Mouse (Mus musculus) yolk sac, embryonic 10.5 days (tissue): ENCODE data around the gene Sox5.

Source experiments
- DNase-seq: peaks from one replicate; pipeline ENCODE4 v3.0.0-alpha.2; 2017; ENCODE audit warnings: low spot score

The Sox5 gene

DNA sequence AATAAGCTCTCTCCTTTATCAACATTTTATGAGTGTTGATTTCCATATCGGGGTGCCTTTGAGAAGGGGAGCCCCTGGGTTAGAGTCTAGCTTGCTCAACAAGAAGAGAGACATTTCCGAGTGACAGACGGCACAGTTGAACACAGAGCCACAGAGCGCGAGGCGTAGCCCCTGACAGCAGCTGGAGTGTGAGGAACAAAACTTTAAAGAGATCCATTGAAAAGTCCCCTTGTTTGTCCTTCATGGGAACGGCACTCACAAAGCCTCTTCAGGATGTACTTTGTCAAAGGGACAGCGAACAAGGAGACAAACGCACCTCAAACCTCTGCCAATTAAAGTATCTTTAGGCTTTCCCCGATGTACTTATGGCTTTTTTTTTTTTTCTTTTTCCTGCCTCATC is 674.9 kb downstream of the Sox5 start:
- DNase-seq: no peak

DNA sequence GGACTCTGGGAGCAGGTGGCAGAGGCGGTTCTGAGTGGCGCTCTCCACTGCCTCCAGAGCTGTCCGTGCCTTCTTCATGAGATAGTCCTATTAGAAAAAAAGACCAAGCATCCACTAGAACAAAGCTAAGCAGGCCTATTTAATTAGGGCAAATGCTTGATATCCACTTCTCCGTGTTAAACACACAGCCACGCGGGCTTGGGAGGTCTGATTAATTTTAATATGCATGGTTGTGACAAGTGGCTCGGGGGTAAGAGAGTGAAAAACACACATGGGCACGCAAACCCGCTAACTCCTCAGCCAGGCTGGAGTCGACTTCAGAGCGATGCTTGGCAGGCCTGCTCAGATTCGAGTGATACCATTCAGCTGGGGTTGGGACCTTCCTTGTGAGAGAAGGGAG is 676.1 kb downstream of the Sox5 start:
- no peak for DNase-seq

GRCm38 (mm10) chr6:144103612-144104011 is 678.2 kb downstream of the Sox5 start:
- DNase-seq: no peak

DNA sequence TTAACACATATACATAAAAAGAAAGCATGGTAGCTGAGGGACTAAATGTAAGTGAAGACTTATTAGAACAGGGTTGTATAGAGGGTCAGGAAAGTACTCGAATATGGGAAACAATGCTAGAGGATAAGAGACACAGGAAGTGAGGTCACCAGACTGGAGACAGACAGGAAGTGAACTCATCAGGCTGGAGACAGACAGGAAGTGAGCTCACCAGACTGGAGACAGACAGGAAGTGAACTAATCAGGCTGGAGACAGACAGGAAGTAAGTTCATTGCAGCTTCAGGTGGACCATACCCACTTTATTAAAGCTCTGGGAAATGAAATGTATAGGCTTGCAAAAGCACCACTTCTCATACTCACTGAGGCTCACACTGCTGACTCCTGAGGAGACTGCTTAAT is 680.9 kb downstream of the Sox5 start:
- DNase-seq: no peak

- no peak for DNase-seq
Observed at GRCm38 (mm10) chr6:144098119-144098518, 683.7 kb downstream of the Sox5 start.

GRCm38 (mm10) chr6:144088256-144088655 is 693.5 kb downstream of the Sox5 start:
- DNase-seq: no peak

DNA sequence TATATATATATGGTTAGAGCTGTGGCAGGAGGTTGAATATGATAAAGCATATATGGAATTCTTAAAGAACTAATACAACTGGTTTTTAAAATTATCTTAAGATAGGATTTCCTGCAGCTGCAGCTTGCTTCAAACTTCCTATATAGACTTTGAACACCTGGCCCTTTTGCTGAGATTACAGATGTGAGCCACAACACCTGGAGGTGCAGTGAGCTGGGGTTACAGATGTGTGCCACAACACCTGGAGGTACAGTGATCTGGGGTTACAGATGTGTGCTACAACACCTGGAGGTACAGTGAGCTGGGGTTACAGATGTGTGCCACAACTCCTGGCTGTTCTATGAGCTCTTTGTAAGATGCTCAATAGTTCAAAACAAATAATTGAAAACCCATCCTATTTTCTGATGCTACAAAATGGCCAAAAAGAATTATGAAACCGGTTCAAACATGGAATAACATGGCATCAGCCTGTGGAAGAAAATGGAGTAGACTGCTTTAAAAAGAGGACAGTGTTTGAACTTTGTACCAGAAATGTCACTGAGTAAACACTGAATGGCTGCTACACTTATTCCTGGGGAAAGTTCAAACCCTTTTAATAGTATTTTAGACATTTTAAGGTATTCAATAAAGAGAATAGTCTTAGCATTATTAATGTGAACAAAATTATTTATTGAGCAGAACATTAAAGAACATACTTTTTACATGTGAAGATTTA is 695.5 kb downstream of the Sox5 start:
- no peak for DNase-seq

DNA sequence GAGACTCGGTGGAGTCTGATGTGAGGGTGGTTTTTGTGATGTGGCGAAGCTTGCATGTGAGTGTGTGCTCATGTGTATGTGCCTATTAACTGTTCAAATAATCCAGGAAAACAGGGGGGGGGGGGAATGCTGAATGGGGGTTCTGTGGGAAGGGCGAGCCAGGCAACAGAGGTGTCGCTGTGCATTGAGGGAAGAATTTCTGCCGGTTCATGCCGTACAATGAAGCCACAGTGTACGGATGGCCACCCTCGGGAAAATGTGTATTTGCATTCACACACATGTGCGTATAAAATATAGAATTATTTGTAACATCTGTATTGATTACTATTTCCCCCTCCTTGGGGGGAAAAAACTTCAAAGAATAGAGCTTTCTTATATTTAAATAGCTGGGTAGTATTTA is 699.5 kb downstream of the Sox5 start:
- DNase-seq: no peak

DNA sequence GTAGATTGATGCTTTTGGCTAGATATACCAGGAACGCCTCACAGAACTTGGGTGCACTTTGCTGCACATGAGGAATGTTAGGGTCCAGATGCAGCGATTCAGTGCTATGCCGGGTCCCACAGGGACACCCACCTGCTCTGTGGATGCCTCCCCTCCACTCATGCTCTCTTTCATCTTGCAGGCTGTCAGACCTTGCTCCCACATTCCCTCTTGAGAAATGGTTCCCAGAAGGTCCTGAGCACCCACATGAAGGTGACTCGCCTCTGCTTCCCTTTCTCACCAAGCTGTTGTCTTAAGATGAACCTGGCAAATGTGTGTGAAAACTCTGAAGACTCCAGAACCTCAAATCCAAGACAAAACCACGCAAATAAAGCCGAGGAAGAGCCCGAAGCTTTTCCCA is 704.0 kb downstream of the Sox5 start:
- DNase-seq: no peak

GRCm38 (mm10) chr6:144076376-144076775 is 705.4 kb downstream of the Sox5 start:
- DNase-seq: no peak

GRCm38 (mm10) chr6:144075327-144075941 is 706.3 kb downstream of the Sox5 start:
- no peak for DNase-seq

GRCm38 (mm10) chr6:144074826-144075225 is 707.0 kb downstream of the Sox5 start:
- no peak for DNase-seq

DNA sequence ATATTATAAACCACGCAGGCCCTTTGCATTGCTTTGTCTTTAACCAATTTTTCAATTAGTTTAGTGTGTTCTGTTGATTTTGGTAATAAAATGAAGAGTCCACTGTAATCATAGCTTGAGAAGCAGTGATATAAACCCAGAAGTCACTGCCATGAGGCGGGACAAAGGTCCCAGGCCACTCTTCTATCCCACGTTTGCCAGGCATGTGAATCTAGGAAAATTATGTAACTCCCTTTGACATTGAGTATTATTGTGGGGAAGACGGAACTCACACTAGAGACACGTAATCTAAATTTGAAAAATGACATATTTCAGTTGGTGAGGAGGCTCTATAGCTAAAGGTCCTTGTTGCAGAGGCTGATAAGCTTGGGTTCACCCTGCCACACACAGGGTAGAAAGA is 711.3 kb downstream of the Sox5 start:
- no peak for DNase-seq

GRCm38 (mm10) chr6:144067491-144067890 is 714.3 kb downstream of the Sox5 start:
- DNase-seq: no peak

DNA sequence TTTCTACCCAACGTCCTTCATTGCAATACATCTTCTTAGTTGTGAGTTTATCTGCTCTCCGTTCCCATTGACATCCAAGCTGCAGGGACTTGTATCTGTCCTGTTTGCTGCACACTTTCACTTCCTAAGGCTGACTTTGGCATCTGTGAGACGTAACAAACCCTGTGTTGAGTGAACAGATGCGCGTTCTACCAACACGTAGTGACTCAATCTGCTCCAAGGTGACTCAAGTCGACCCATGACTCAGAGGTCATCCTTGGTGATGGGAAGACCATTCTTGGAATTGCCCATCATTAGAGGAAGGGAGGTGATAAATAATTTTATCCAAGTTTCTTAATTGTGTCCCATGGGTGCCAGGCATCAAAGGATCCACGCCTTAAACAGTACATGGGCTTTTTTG is 719.3 kb downstream of the Sox5 start:
- DNase-seq: no peak

GRCm38 (mm10) chr6:144061814-144062213 is 720.0 kb downstream of the Sox5 start:
- DNase-seq: no peak

GRCm38 (mm10) chr6:144057098-144057632 is 724.6 kb downstream of the Sox5 start:
- no peak for DNase-seq

DNA sequence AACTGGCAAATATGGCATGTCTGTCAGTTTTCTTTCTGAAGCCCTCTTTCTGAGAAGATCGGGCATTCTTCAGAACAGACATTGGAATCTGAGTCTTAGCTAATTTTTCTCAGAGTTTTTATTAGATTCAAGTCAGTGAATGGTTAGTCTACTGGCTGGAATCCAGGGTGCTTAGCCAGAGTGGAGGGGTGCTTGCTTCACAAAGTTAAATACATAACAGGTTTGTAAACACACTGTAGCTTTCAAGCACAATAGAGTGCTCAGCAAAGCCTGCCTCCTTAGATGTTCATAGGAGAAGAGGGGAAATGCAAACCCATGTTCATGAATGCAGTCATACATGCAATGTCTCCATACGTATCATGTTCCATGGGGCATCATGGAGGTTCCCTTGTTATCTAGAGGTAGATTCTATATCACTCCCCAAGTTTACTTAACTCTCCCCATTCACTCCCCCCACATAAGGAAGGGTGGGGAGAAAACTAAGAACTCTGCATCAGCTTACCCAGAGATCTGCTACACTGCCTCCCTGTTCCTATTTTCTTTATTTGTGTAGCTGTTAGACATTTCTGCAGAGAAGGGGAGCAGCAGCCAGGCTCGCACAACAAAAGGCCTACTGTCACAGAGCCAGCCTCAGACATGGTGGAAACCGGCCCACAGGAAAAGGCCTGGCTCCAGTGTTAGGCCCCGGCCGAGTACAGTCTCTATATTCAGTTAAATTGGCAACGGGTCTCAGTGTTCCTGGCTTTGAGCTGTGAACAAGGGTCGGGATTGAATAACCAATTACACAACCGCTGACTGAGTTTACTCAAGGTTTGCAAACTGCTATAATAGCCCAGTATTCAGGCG is 725.3 kb downstream of the Sox5 start:
- DNase-seq: no peak

- DNase-seq: no peak
Observed at GRCm38 (mm10) chr6:144052487-144052886, 729.3 kb downstream of the Sox5 start.

GRCm38 (mm10) chr6:144051316-144051715 is 730.5 kb downstream of the Sox5 start:
- DNase-seq: no peak

- no peak for DNase-seq
Observed at GRCm38 (mm10) chr6:144048201-144048924, 733.4 kb downstream of the Sox5 start.

- no peak for DNase-seq
Observed at GRCm38 (mm10) chr6:144045503-144045902, 736.3 kb downstream of the Sox5 start.
